Mouse (Mus musculus) erythroblast, embryonic 14.5 days (primary cell): Measurements from ENCODE around the gene 2810408A11Rik.

Experiments
- GATA1 ChIP-seq: IDR thresholded peaks from 2 replicates; pipeline ENCODE4 v1.6.1; 2012; ENCODE audit warnings: low read length, inconsistent platforms, mixed read lengths
- TAL1 ChIP-seq: IDR thresholded peaks from 3 replicates; pipeline ENCODE4 v1.6.1; 2012; ENCODE audit warnings: low read length, inconsistent platforms, mixed read lengths

GRCm38 (mm10) chr11:69878952-69879351 is 21.8 kb downstream of the 2810408A11Rik start:
- no peak for TF ChIP-seq GATA1
- TF ChIP-seq TAL1 = no peak
